ENCODE assay signal across 10 mouse cellular contexts in the genomic region with DNA sequence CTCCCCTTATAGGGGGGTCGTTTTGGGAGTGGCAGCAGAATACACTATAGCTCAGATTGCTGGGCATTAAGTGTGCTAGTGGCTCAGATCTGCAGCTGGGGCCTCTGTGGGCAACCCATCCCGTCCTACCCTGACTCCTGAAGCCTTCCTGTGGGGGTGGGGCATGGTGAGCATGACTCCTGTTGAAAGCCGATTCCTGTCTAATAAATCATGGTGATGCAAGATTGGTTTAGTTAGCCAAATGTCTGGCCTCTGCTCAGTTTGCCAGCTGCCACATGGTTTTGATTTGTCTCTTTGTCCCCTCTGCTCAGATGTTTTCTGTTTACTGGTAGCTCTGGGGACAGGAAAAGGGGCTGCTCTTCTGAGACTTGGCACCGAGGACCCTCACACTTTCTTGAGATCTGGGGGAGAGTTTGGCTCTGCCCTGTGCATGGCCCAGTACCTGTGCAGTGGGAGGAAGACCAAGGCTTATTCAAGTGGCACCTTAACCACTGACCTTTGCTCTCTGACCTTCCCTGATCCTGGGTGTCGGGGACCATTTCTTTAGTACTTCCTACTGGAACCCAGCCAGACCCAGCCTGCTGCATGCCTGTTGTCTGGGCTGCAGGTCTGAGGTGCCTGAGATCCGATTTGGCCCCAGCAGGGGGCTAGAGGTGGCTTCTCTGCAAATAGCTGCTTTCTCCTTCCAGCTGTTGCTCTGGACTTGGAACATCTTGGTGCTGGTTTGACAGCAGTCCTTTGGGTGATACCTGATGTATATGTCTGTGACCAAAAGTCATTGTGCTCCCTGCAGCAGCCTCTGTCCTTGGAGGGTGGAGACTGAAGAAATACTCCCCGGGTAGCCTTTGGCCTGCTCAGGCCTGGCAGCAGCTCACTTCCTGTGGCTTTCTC. TPM values are rescaled to one million over a fixed set of nuclear protein-coding genes. Genes with fewer than 3 reads are reported as not detected.
DNase-seq lines count a peak whose midpoint lies in the region; ATAC-seq lines count a peak whose summit lies in the region.
"Had no signal": no experiment of that assay in that cellular context is flagged by ENCODE, and none has a peak within 500 bp of the region (broad histone marks: within the 10 kb centered on the region; RNA-seq: fewer than 3 reads in every experiment).

No protein-coding gene starts in this region.

- ATAC-seq in kidney, embryonic 15.5 days (replicated peaks; ENCODE audit: low FRiP score) = no peak
- 0 out of 2 replicates have a peak, but pooled peaks have one; percentile 17 for ATAC-seq in intestine, embryonic 16.5 days
- ATAC-seq in megakaryocyte progenitor cell, adult 5-6 weeks (replicated peaks; ENCODE audit: poor library complexity) = 0 out of 2 replicates have a peak, but pooled peaks have one; percentile 24
- ATAC-seq in forebrain, embryonic 13.5 days = no peak
- ATAC-seq: forebrain, embryonic 16.5 days; Patski had no signal

- H3K4me3 ChIP-seq in kidney, embryonic 15.5 days (replicated peaks) = no peak overlapping the region
- no peak overlapping the region for H3K4me3 ChIP-seq in intestine, embryonic 16.5 days (ENCODE audit: low read length)
- no peak overlapping the region for H3K4me3 ChIP-seq in forebrain, embryonic 13.5 days

- no peak overlapping the region for H3K4me2 ChIP-seq in kidney, embryonic 15.5 days
- no peak overlapping the region for H3K4me2 ChIP-seq in intestine, embryonic 16.5 days (ENCODE audit: low read depth, low read length)
- H3K4me2 ChIP-seq in forebrain, embryonic 13.5 days = no peak overlapping the region

- H3K9me3 ChIP-seq in kidney, embryonic 15.5 days (replicated peaks) = no peaks in the 10 kb centered on the region
- H3K9me3 ChIP-seq in intestine, embryonic 16.5 days (ENCODE audit: control insufficient read depth, low read length) = no peaks in the 10 kb centered on the region
- H3K9me3 ChIP-seq in forebrain, embryonic 13.5 days (replicated peaks) = no peaks in the 10 kb centered on the region

- intact Hi-C loops in left cerebral cortex, postnatal 36 days (cut with DNase I) = no loop called here

- peak; percentile 57 for DNase-seq in kidney, adult 11 months
- DNase-seq in adrenal gland, postnatal 14 days = peak; percentile 90
- no peak for DNase-seq in left cerebral cortex, postnatal 36 days (ENCODE audit: low spot score in 2 of 2)
- no peak for DNase-seq in right cerebral cortex, postnatal 36 days (ENCODE audit: low spot score in 2 of 2)

- H3K4me1 ChIP-seq in kidney, embryonic 15.5 days = peaks cover 33% of the 10 kb centered on the region
- peaks cover 22% of the 10 kb centered on the region for H3K4me1 ChIP-seq in intestine, embryonic 16.5 days (ENCODE audit: control insufficient read depth, insufficient read depth, low read length)
- H3K4me1 ChIP-seq in forebrain, embryonic 13.5 days = peaks cover 19% of the 10 kb centered on the region

- H3K36me3 ChIP-seq in kidney, embryonic 15.5 days = no peaks in the 10 kb centered on the region
- no peaks in the 10 kb centered on the region for H3K36me3 ChIP-seq in intestine, embryonic 16.5 days (ENCODE audit: control insufficient read depth, insufficient read depth, low read length)
- peaks cover 27% of the 10 kb centered on the region for H3K36me3 ChIP-seq in forebrain, embryonic 13.5 days (ENCODE audit: poor library complexity, severe bottlenecking)

- H3K27me3 ChIP-seq in kidney, embryonic 15.5 days = no peaks in the 10 kb centered on the region
- no peaks in the 10 kb centered on the region for H3K27me3 ChIP-seq in intestine, embryonic 16.5 days (replicated peaks; ENCODE audit: control insufficient read depth, insufficient read depth, low read length)
- no peaks in the 10 kb centered on the region for H3K27me3 ChIP-seq in forebrain, embryonic 13.5 days
- H3K27me3 ChIP-seq: Patski had no signal

- H3K27ac ChIP-seq in kidney, embryonic 15.5 days = no peak overlapping the region
- H3K27ac ChIP-seq in intestine, embryonic 16.5 days (ENCODE audit: low read length) = no peak overlapping the region
- no peak overlapping the region for H3K27ac ChIP-seq in forebrain, embryonic 13.5 days

- H3K9ac ChIP-seq in kidney, embryonic 15.5 days = no peak overlapping the region
- H3K9ac ChIP-seq in intestine, embryonic 16.5 days (ENCODE audit: low read depth, low read length) = peak overlapping the region; percentile 39; the same call in 1 of the 2 replicates
- H3K9ac ChIP-seq in forebrain, embryonic 13.5 days = no peak overlapping the region

- 13% methylated on average over 7 of the region's 7 CpGs for WGBS in kidney, embryonic 15.5 days
- 26% methylated on average over 7 of the region's 7 CpGs for WGBS in intestine, embryonic 16.5 days
- WGBS in forebrain, embryonic 13.5 days = 71% methylated on average over 7 of the region's 7 CpGs

RNA-seq across cellular contexts. Expression of a gene that starts 4.4 kb away (rescaled TPM):
- polyA plus RNA-seq in kidney, embryonic 15.5 days (2015; fragmentation: Nextera tagmentation; extraction: Ambion mirVana) = 28.0 and 29.6 TPM in 2 replicates
- 41.8 and 45.7 TPM in 2 replicates for total RNA-seq in adrenal gland, postnatal 14 days (2021)
- 25.1 and 26.0 TPM in 2 replicates for polyA plus RNA-seq in intestine, embryonic 16.5 days (2015; fragmentation: Nextera tagmentation; extraction: Ambion mirVana)
- not detected in 2 replicates for total RNA-seq in megakaryocyte progenitor cell, adult 5-6 weeks (2015)
- not detected in 2 replicates for total RNA-seq in megakaryocyte progenitor cell, adult 5-6 weeks (2017)
- total RNA-seq in left cerebral cortex, postnatal 36 days (2021) = 100 to 1,000 TPM; 418 to 471 TPM
- 122 and 137 TPM in 2 replicates for polyA plus RNA-seq in forebrain, embryonic 13.5 days (2015; fragmentation: Nextera tagmentation; extraction: Ambion mirVana)

RNA-seq across cellular contexts. Expression of a gene that starts 12.8 kb away (rescaled TPM):
- polyA plus RNA-seq in kidney, embryonic 15.5 days (2015; fragmentation: Nextera tagmentation; extraction: Ambion mirVana) = 12.8 and 16.4 TPM in 2 replicates
- 26.1 and 28.7 TPM in 2 replicates for total RNA-seq in adrenal gland, postnatal 14 days (2021)
- polyA plus RNA-seq in intestine, embryonic 16.5 days (2015; fragmentation: Nextera tagmentation; extraction: Ambion mirVana) = 10.4 and 12.5 TPM in 2 replicates
- 8.0 and 11.6 TPM in 2 replicates for total RNA-seq in megakaryocyte progenitor cell, adult 5-6 weeks (2015)
- total RNA-seq in megakaryocyte progenitor cell, adult 5-6 weeks (2017) = 4.9 and 6.3 TPM in 2 replicates
- 10 to 100 TPM; 31.6 to 43.3 TPM for total RNA-seq in left cerebral cortex, postnatal 36 days (2021)
- 12.5 and 13.4 TPM in 2 replicates for polyA plus RNA-seq in forebrain, embryonic 13.5 days (2015; fragmentation: Nextera tagmentation; extraction: Ambion mirVana)

RNA-seq across cellular contexts. Expression of a gene that starts 30.8 kb away (rescaled TPM):
- polyA plus RNA-seq in kidney, embryonic 15.5 days (2015; fragmentation: Nextera tagmentation; extraction: Ambion mirVana) = 55.4 and 68.7 TPM in 2 replicates
- total RNA-seq in adrenal gland, postnatal 14 days (2021) = 74.2 and 241 TPM in 2 replicates
- 105 and 109 TPM in 2 replicates for polyA plus RNA-seq in intestine, embryonic 16.5 days (2015; fragmentation: Nextera tagmentation; extraction: Ambion mirVana)
- total RNA-seq in megakaryocyte progenitor cell, adult 5-6 weeks (2015) = not detected in 2 replicates
- total RNA-seq in megakaryocyte progenitor cell, adult 5-6 weeks (2017) = not detected in 2 replicates
- 10 to 100 TPM; 12.5 to 13.1 TPM for total RNA-seq in left cerebral cortex, postnatal 36 days (2021)
- 1.8 and 2.5 TPM in 2 replicates for polyA plus RNA-seq in forebrain, embryonic 13.5 days (2015; fragmentation: Nextera tagmentation; extraction: Ambion mirVana)

RNA-seq across cellular contexts. Expression of a gene that starts 47.6 kb away (rescaled TPM):
- not detected in 2 replicates for polyA plus RNA-seq in kidney, embryonic 15.5 days (2015; fragmentation: Nextera tagmentation; extraction: Ambion mirVana)
- total RNA-seq in adrenal gland, postnatal 14 days (2021) = not detected in 2 replicates
- polyA plus RNA-seq in intestine, embryonic 16.5 days (2015; fragmentation: Nextera tagmentation; extraction: Ambion mirVana) = not detected in 2 replicates
- total RNA-seq in megakaryocyte progenitor cell, adult 5-6 weeks (2015) = not detected in 2 replicates
- not detected in 2 replicates for total RNA-seq in megakaryocyte progenitor cell, adult 5-6 weeks (2017)
- total RNA-seq in left cerebral cortex, postnatal 36 days (2021) = not detected
- not detected in 2 replicates for polyA plus RNA-seq in forebrain, embryonic 13.5 days (2015; fragmentation: Nextera tagmentation; extraction: Ambion mirVana)
- polyA plus RNA-seq: forebrain, embryonic 16.5 days; Patski had no signal

RNA-seq across cellular contexts. Expression of a gene that starts 51.9 kb away (rescaled TPM):
- 43.8 and 47.3 TPM in 2 replicates for polyA plus RNA-seq in kidney, embryonic 15.5 days (2015; fragmentation: Nextera tagmentation; extraction: Ambion mirVana)
- total RNA-seq in adrenal gland, postnatal 14 days (2021) = 42.8 TPM in 2 replicates
- 22.1 and 22.4 TPM in 2 replicates for polyA plus RNA-seq in intestine, embryonic 16.5 days (2015; fragmentation: Nextera tagmentation; extraction: Ambion mirVana)
- total RNA-seq in megakaryocyte progenitor cell, adult 5-6 weeks (2015) = 7.7 and 11.2 TPM in 2 replicates
- total RNA-seq in megakaryocyte progenitor cell, adult 5-6 weeks (2017) = 10.0 and 16.6 TPM in 2 replicates
- 10 to 100 TPM; 51.8 to 59.8 TPM for total RNA-seq in left cerebral cortex, postnatal 36 days (2021)
- polyA plus RNA-seq in forebrain, embryonic 13.5 days (2015; fragmentation: Nextera tagmentation; extraction: Ambion mirVana) = 35.8 and 38.8 TPM in 2 replicates

Comparison
In these comparisons a context has a peak if more than half of its experiments do, and no peak if none do; other contexts are left out.
1. DNase-seq: peak in kidney, adult 11 months (single experiment) and adrenal gland, postnatal 14 days (single experiment); none in left cerebral cortex, postnatal 36 days (0 of 2) and right cerebral cortex, postnatal 36 days (0 of 2).
2. ATAC-seq: peak in intestine, embryonic 16.5 days (single experiment) and megakaryocyte progenitor cell, adult 5-6 weeks (single experiment); none in kidney, embryonic 15.5 days (single experiment) and forebrain, embryonic 13.5 days (single experiment).
3. RNA of a gene that starts 4.4 kb away (total RNA-seq): 418 to 471 TPM in left cerebral cortex, postnatal 36 days and 41.8 to 45.7 TPM in adrenal gland, postnatal 14 days; not detected in megakaryocyte progenitor cell, adult 5-6 weeks; every median in the first group is over 10 times any median in the second.